Mouse (Mus musculus) left cerebral cortex, adult 9 months (tissue): ENCODE data around the gene Phka1.
A peak's percentile ranks its signal among the peaks of the same experiment; 100 is the strongest.
"Not testable (repeated sequence)": the region's sequence is repeated elsewhere in the genome, so short reads cannot be mapped to it uniquely, and the experiment has no call there.

Experiments used
- DNase-seq, 2 experiments: peaks; one replicate each; pipeline ENCODE4 v3.0.0; 2022; ENCODE audit warnings: low spot score in 2 of 2

Gene Phka1

DNA sequence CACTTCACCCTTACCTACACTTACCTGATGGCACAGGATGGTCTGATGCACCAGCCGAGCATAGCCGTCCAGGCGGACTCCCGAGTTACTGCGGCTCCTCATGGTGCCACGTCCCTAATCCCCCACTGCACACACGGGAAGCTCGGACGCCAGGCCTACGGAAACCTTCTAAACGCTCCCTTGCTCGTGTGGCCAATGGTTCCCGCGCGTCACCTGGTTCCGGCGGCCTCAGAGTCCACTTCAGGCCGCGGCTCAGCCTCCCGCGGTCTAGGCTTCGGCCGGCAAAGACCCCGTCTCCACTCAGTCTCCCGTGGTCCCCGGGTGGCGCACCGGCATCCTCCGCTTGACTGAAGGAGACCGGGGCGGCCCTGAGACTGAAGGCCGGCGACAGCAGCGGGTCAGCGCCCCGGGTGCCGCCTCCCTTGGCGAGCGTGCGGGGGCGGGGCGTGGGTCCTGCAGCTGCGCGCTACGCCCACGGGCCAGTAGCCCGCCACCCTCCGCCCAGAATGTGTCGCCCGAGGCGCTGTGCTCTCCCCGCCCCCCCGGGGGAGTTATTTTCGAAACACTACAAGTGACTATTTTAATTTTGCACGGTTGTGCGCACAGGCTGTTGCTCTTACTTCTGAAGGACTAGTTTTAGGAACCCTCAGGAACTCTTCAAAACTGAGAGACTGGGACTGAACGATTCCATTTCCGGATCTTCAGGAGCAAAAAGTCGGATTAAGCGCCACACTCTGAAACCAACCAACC, at the start of gene Phka1:
Gene Phka1 (minus strand): TSS at position 424 of the 750 bp plus-strand sequence.
- peak; percentile 23 to 55 for DNase-seq

DNA sequence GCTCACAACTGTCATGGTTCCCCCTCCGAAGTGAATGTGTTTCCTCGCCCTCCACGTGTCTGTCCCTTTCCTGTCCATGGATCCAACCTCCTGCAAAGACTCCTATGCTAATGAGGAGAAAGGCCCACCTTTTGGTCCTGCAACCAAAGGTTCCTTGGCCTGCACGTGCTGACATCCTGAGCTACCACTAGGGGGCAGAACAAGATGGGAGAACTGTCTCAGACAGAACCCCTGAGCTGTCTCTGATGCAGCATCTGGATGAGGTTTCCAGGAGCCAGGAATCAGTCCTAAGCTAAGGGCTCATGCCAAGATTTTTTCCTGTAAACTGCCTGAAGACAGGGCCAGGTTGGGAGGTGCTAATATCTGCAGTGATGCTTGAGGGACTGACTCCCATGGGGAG, 45.2 kb upstream of the Phka1 start:
- peak in 1 of 2 experiments; percentile 41 for DNase-seq

DNA sequence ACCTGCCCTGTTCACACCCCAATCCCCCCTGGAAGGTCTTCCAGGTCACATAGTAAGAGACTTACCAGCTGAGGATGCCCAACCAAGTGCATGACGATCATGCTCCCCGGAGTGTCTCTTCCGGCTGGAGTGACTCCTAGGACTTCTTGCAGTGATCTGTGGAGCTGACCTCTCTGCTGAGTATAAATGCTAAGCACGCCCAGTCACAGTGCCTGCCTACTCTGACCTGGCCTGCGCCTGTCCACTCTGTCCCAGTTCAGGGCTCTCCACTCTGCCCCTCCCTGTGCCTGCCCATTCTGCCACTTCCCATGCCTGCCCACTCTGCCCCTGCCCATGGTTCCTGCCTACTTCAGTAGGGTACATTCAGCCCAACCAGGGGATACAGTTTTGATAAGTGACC, 42.8 kb upstream of the Phka1 start, which contains the start of gene Gm3880:
Gene Gm3880 (minus strand): TSS at position 101 of the 400 bp plus-strand sequence.
- DNase-seq = not testable (repeated sequence)

GRCm38 (mm10) chrX:102684706-102685105, 40.7 kb upstream of the Phka1 start:
- not testable (repeated sequence) for DNase-seq

DNA sequence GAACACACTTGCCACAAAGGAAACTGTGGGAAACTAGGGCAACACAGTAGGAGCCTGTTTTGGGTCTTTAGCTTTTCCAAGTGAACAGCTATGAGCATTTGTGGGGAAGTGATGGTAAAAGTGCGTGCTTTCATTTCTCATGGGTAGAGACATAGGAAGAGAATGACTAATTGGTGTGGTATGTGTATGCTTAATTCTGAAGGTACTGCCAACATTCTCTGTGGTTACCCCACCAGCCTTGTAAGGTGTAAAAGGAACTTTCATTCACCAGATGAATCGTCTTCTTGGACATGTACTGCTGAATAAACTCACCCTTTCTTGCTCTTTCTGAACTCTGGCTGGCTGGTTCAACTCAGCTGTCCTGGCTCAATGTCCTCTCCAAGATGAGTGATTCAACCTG, 22.6 kb upstream of the Phka1 start:
- no peak for DNase-seq

DNA sequence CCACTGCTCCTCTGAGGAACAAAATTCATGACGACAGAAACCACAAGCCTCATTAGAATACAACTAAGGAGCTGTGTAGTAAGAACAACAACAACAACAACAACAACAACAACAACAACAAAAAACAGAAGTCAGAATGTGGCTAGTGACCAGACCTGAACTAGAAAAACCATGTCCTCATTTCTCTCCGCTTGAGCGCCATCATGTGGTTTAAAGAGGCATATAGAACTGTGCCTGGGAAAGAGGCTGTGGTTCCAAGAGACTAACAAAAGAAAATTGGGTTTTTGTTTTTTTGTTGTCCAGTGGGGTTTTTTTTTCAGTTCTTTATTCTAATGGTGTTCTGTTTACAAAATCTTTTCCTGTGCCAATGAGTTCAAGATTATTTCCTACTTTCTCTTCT, 16.7 kb upstream of the Phka1 start:
- peak in 1 of 2 experiments; percentile 19 for DNase-seq

DNA sequence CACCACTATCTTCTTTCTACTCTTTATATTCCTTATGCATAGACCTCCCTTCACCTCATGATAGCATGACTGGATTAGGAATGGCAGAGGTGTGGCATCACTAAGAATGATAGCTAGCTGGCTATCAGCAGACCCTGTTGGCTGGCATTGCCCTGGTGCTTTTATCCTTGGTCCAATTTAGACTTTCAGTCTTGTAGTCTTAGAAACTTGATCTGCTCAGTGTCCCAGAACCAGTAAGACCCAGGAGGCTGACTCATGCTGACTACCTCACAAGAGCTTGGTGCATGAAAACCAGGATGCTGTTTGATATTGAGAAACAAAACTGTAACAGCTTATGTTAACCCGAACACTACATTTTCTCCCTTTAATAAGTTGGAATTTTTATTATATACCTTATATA, 1.6 kb upstream of the Phka1 start:
- no peak for DNase-seq

GRCm38 (mm10) chrX:102645146-102645545, 1.1 kb upstream of the Phka1 start:
- DNase-seq = no peak

DNA sequence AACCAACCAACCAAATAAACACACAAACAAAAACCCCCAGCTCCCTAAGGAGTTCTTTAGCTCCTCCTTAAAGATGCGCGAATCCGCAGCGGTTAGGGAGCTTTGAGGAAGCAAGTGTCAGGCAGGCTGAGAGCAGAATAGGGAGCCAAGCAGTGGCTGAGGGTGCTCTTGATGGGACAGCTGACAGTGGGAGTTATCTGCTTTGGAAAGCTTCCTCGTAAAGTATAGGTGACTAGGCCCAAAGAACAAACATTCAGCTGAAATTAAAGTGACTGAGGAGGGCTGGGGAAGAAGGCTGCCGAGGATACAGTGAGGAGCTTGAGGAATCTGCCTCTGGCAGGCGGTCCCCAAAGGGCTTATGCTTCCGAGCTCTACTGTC, 516 bp upstream of the Phka1 start:
- no peak for DNase-seq

- no peak for DNase-seq
Observed at GRCm38 (mm10) chrX:102601269-102601668, 42.8 kb downstream of the Phka1 start.

DNA sequence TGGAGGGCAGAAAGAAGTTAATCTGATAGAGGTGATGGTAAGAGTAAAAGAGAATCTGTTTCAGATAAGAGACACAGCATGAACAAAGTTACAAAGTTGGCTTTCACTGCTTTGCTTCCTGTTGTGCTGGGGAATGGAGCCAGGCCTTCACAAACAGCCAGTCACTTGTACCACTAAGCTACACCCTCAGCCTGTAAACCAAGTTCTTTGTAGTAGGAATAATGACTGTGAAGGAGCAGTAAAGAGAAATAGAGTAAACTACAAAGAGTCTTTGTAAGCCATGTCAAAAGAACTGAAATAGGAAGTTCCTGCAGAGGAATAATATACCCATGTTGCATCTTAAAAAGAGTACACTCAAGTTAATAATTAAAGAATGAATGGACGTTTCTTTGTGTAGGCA, 55.5 kb downstream of the Phka1 start:
- no peak for DNase-seq

DNA sequence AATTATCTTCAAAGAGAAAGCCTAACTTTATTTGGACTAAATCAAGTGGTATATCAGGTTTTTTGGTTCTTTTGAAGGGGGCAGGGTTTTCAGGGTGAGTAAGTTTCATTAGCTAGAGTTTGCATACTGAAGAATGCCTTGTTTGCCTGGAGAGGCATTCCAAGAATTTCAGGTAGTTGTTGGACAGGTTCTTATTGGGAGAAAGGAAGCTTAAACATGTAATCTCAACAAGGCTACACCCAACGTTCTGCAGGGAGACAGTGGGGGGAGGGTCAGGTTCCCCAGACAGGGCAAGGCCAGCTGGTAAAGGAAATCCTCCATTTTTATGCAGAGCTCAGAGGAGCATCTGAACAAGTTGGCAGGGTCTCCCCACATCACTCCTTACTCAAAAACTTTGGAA, 72.9 kb downstream of the Phka1 start:
- DNase-seq = no peak

DNA sequence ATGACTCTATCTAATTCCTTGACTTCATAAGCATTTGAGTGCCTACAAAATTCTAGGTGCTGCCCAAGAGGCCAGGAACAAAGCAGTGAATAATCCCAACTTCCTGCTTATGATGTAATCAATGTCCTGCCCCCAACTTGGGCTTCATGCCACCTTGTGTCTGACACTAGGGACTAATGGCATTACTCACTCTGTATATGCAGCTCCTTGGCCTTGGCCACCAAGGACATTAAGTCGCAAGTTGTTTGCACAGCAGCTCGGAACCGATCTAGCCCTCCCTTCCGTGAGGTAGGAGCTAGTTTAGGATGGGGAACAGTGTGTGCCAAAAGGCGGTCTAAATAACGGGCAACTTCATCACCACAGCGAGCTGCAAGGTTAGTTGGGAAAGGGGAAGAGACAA, 87.1 kb downstream of the Phka1 start:
- no peak for DNase-seq

- no peak for DNase-seq
Observed at GRCm38 (mm10) chrX:102509205-102509604, 134.8 kb downstream of the Phka1 start.

- peak; percentile 10 to 40 for DNase-seq
Observed at GRCm38 (mm10) chrX:102504644-102505481, 139.2 kb downstream of the Phka1 start, which contains the start of gene Hdac8. Gene Hdac8 (minus strand): TSS chrX:102505359.

DNA sequence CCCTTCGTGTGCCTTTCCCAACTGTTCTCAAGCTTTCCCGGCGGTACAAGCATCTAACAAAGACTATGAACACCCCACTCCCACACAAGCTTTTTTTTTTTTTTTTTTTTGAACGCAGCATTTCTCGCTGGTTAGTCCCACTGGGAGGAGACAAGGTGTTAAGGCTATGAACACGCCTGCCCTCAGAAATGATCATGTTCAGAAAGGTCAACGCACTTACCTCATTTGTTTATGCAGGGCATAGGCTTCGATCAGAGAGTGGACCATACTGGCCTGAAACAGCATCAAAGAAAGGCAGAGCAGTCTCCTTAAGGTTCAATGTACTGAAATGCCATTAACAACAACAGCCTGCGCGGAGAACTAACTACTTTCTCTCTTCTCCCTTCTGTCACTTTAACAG, 139.9 kb downstream of the Phka1 start:
- no peak for DNase-seq

GRCm38 (mm10) chrX:102493992-102494730, 149.9 kb downstream of the Phka1 start:
- DNase-seq = no peak

- DNase-seq = no peak
Observed at GRCm38 (mm10) chrX:102485575-102485974, 158.5 kb downstream of the Phka1 start.

DNA sequence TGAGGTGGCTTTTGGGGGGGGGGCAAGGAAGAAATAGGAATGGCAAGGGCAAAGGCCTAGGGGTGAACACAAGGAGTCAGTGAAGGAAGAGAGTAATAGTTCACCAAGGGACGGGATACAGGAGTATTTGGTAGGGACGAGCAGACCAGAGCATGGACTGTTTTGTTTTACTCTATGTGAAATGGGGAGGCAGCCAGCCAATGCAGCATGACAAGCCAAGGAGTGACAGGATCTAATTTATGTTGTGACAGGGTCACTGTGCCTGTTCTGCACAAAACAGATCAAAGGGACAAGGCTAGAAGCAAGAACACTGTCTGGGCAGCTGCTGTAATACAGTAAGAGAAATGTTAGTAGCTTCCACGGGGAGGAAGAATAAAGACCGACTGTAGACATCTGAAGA, 164.4 kb downstream of the Phka1 start:
- no peak for DNase-seq

- peak in 1 of 2 experiments; percentile 58 for DNase-seq
Observed at GRCm38 (mm10) chrX:102478965-102479364, 165.1 kb downstream of the Phka1 start.

- DNase-seq = no peak
Observed at GRCm38 (mm10) chrX:102478481-102478880, 165.6 kb downstream of the Phka1 start.

DNA sequence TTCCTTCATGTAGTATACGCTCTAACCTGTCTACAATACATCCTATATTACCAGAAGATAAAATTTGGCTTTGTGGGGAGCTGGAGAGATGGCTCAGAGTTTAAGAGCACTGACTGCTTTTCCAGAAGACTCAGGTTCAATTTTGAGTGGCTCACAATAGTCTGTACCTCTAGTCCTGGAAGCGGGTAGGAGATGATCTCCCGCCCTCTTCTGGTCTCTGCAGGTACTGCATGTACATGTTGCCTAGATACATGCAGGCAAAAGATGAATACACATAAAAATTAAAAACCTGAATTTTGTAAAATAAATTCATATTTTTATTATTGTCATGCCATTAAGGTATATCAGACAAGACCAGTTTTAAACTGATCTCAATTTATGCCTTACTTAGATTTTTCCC, 167.3 kb downstream of the Phka1 start:
- DNase-seq = peak in 1 of 2 experiments; percentile 86
